Mouse (Mus musculus): ENCODE results near the gene Hmga1.
A peak's percentile ranks its signal among the peaks of the same experiment; 100 is the strongest.

Hmga1 gene

DNA sequence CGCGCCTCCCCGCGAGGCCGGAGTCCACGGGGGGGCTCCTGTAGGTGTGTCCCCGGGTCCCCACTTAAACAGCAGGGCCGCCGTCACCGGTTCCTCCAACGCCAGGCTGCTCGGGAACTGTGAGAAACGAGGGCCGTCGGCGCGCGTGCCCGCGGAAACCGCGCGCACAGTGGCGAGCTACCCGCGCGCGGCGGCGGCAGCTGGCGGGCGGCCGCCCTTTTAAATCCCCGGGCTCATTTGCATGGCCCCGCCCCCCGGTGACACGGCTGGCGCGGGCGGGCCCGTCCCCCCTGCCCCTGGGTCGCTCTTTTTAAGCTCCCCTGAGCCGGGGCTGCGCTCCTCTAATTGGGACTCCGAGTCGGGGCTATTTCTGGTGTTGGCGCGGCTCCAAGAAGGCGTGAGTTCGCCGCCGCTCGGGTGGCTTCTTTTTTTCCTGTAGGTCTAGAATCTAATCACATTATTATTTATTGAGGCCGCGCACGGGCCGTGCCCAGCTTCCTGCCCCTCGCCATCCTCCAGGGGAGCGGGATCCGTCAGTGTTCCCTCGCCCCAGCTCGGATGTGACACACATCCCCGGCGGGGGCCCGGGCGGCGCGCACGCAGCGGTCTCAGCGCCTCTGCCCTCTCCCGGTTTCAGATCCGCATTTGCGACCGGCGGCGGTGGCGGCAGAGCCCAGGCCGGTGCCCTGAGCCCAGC lies at the start of gene Hmga1:
TSS of gene Hmga1 (plus strand) at position 183 of the 697 bp plus-strand sequence.
- DNase-seq (ENCODE audit: inconsistent ontology term), result peak; percentile 96

DNA sequence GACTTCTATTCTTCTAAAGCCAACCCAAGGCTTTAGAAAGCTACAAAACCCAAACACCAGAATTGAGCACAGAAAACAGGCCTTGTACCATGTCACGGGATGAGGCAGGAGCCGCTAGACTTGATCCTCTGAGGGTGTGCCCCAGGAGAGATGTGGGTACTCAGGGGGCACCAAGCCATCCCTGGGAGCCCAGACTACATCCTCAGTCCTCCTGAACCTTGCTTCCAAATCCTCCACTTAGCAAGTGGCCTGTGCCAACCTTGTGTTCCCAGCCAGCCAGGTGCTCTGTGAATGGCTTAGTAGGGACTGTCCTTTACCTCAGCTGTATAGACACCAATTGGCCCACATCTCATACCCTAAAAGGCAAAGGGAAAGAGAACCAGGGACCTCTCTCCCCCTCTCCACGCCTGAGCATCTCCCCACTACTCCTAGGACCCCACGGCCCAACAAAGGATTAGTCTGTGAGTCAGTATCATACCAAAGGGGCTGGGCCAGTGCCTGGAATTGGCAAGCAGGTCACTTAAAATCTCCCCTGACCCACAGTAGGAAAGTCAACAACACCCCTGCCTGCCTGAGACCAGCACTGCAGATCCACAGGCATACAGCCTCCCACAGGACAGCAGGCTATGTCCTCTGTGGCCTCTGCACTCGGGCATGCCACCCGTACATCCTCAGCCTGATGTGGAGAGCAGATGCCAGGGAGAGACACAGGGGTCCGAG lies 49.3 kb upstream of the Hmga1 start:
- DNase-seq (ENCODE audit: inconsistent ontology term), result no peak

DNA sequence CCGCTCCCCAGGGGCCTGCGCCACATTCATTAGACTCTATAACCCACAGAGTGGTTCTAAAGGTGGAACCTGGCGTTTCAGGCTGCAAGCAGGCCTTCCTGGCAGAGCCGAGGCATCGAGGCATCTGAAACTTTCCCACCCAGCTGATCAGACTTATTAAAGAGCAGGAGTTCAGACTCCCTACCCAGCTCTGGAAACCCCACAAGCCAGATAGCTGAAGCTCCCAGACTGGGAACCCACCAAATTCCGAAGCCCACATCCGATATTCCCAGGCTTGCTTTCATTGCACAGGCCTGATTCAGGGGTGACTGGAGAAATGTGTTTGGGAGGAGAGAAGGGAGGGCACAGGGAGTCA lies 48.7 kb upstream of the Hmga1 start:
- DNase-seq (ENCODE audit: inconsistent ontology term), result no peak

DNA sequence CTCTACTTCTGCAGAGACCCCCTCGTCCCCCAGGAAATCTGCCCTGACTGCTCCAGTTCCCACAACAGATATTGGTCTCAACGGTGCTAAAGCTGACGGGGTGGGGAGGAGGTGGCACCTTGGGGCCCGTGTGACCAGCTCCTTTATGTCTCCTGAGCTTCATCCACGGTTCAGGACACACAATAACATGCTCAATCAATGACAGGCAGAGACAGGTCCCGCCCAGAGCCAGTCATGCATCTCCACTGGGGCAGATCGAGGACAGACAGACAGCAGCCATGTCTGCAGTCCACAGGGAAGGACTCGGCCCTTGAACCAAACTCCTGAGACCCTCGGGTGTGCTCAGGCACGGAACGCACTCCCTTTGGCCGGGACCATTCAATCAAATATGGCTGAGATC lies 48.3 kb upstream of the Hmga1 start:
- no peak for DNase-seq (ENCODE audit: inconsistent ontology term)

DNA sequence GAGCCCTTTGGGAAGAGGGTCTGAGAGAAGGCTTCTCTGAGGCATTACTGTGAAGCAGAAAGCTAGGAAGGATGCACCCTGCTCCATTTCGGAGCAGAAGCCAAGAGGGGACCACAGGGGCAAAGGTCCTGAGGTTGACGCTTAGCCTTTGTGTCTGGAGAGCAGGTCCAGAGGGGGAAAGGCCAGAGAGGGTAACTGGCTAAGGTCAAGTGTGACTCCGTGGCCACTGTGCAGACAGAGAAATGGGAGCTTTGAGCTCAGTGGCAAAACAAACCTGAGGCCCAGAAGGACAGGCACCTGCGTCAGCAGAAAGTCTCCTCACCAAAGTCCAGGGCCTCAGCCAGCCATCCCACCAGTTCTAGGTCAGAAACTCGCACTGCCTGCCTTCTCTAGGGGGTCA lies 47.8 kb upstream of the Hmga1 start:
- no peak for DNase-seq (ENCODE audit: inconsistent ontology term)

DNA sequence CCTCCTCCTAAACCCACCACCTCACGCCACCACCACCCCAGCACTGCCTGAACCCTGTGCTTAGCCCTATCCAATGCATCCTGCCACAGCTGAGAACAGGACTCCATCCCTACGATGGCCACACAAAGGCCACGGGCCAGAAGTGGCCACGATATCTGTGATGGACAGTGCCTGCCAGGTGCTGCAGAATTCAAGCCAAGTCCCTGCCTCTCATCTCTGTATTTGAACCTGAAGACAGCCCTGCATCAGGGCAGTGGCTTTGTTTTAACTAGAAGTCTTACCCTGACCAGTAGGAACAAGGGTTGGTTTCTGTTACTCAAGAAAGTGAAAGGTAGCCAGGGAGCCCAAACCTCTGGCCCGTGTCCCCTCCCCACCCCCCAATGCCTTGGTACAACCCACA lies 47.2 kb upstream of the Hmga1 start:
- DNase-seq (ENCODE audit: inconsistent ontology term), result no peak

DNA sequence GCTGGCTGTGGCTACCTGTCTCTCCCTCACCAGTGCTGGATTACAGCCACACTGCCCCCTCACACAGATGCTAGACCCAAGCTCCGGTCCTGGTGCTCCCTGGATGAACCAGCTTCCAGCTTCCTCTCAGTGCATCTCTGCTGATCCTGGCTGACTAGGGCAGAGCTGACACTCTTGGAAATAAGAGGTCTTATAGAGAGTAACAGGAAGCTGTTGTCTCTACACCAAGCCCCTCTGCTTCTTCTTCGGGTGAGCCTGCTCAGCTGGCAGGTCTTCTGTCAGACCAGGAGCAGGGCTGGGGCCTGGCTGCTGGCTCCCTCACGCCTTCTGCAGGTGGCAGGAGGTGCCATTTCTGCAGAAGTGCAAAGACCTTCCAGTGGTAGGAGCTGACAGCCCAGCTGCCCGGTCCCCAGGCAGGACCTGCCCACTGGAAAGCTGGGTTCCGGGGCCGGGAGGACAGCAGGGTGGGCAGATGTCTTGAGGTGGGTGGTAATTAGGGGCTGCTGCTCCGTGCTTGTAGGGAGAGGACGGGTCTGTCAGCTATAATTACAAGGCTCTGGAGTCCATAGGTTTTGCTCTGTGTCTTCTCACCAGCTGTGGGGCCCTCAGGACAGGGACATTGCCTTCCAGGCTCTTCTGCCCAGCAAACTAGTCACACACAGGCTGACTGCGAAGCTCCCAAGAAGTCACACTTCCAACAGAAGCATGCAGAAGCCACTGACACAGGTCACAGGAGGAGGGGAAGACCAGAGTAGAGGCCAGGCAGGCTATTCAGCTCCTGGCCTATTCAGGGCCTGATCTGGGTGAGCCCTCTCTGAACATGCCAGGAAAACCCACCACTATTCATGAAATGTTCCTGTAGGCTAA lies 45.8 kb upstream of the Hmga1 start:
- DNase-seq (ENCODE audit: inconsistent ontology term), result no peak

DNA sequence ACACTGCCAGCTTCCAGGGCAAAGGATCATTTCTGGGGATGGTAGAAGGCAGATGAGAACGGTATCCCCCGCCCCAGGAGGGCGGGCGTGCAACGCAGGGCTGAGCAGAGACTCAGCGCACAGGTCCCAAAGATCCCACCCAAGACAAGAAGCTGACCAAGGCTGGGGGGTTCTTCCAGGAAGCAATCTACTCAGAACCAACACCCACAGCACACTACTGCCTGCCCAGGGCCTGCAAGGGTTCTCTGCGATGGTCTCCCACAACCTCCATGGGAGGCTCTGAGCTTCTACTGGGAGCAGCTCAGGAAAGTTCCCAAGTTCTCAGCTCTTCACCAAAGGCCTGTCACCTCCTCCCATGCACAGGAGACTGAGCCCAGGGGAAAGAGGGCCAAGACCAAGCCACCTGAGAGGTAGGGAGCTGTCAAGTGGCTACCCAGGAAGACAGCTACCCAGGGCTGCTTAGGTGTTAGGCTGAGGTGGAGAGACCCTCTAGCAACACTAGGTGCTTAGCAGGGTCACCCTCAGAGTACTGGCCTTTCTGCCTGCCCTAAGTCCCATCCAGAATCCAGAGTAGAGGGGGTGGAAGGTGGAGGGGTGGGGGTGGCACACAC lies 45.1 kb upstream of the Hmga1 start:
- DNase-seq (ENCODE audit: inconsistent ontology term), result no peak

DNA sequence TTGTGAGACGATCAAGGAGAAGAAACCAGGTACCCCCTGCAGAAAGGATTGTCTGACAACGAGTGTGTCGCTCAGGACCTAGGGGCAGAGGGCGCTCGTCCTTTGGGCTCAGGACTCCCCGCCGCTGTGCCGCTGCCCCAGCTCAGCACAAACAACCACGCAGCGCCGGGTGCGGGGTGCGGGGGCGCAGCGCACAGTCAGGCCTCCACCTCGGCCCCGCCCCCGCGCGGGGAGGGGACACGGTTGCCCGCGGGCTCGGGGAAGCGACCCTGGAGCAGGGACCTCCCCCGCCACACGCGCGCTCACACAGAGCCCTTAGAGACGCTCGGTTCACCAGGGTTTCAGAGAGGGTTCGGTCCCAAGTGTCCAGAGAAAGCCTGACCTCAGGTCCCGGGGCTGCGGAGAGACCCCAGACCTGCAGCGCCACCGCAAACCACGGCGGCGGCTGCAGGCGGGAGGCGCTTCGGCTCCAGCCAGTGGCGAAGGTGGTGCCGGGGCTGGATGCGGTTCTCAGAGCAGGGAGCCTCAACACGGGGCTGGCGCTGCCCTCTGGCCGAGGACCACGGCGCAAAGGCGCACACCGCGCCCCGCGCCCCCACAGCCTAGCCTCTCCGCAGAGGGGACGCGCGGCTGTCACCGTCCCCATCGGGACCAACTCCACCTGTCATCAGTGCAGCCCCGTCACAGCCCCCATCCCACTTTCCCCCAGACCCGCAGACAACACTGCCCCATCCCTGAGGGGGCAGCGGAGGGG lies 44.3 kb upstream of the Hmga1 start:
- DNase-seq (ENCODE audit: inconsistent ontology term), result no peak

DNA sequence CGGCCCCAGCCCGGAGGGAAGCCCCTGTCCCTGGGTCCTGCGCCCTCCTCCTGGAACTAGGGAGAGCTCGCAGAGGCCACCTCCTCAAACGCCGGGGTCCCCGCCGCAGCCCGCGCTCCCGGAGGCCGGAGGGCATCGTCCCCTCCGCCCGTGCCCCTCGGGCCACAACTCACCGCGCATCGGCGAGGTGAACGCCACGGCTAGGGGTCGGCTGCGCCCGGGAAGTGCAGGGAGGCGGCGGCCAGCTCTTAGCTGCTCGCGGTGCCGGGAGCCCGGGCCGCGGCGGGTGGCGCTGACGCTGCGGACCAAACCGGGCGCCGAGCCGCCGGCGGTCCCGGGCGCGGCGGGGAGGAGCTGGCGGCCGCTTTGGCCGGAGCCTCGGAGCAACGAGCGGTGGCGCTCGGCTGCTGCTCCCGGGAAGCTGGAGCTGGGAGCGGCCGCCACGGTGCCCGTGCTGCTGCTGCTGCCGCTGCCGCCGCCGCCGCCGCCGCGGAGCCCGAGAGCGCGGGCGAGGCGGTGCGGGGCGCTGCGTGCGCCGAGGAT lies 43.6 kb upstream of the Hmga1 start:
- DNase-seq (ENCODE audit: inconsistent ontology term), result no peak

DNA sequence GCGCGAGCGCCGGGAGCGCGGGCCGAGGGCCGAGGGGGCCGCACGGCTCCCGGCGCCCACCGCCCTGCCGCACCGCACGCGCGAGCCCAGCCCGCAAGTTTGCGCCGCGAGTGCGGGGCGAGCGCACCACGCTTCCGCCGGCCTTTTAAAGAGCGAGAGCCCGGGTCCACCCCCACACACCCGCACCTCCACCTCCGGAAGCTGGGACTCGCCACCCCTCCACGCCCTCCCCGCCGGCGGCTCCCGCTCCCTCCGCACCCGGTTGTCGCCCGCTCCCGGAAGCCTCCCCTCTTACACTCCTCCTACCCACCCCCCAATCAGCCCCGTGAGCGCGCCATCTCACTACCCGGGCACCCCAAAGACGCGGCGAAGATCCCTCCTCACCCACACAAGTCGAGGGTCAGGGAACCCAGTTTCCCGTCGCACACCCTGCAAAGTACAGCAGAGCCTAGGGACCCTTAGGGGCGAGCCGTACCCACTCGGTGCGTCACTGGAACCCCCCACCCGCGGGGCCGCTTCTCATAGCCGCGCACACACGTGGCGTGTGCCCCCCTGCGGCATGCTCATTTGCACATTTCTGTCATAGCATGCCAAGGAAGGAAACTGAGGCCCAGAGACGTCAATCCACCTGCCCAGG lies 42.9 kb upstream of the Hmga1 start:
- no peak for DNase-seq (ENCODE audit: inconsistent ontology term)

DNA sequence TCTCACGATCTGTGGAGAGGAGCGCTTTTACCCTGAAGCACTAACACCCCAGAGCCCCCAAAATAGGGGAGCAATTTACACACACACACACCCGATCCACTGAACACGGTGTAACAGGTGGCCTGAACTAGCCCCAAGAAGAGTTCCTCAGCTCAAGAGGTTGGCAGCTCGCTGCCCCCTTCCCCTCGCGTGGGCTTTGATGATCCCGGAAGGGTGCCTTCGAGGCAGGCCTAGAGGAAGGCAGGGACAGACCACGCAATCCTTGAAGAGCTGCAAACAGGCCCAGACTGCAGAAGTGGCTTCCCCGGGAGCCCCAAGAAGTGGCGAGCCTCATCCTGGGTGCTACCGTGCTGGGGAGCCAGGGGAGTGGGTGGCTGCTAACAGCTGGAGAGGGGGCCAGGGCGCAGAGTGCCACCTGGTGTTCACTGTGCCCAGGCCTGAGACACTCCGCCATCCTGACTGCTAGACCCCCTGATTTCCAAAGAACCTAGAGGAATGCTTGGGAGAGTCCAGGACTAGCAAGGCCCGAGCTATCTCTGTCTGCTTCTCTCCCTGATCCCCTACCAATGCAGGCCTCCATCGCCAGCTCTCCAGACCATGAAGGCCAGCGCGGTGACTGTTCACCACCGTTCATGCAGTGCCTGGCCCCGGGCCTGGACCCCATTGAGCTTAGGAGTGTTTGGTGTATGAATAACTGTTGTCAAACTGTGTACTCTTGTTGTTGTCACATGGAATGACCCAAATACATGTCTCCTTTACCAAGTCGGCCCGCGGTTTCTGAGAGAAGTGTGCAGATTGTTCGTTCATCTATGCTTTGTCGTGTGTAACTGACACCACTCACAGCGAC lies 42.2 kb upstream of the Hmga1 start:
- no peak for DNase-seq (ENCODE audit: inconsistent ontology term)

DNA sequence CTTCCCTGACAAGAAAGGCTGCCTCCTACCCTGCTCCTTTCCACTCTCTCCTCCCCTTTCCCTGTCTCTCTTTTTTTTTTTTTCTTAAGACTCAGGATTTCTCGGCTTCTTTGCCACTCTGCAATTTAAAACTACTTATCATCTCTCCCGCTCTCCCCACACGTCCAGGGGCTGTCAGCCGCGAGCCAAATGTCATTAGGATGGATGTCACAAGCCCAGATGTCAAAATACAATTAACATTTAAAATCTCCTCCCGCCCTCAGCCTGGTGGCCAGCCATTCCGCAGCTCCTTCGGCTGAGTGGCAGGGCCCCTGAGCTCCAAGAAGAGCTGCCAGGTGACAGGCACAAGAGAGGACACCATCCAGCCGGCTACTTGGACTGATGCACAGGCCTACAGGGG lies 38.0 kb upstream of the Hmga1 start:
- DNase-seq (ENCODE audit: inconsistent ontology term), result no peak

DNA sequence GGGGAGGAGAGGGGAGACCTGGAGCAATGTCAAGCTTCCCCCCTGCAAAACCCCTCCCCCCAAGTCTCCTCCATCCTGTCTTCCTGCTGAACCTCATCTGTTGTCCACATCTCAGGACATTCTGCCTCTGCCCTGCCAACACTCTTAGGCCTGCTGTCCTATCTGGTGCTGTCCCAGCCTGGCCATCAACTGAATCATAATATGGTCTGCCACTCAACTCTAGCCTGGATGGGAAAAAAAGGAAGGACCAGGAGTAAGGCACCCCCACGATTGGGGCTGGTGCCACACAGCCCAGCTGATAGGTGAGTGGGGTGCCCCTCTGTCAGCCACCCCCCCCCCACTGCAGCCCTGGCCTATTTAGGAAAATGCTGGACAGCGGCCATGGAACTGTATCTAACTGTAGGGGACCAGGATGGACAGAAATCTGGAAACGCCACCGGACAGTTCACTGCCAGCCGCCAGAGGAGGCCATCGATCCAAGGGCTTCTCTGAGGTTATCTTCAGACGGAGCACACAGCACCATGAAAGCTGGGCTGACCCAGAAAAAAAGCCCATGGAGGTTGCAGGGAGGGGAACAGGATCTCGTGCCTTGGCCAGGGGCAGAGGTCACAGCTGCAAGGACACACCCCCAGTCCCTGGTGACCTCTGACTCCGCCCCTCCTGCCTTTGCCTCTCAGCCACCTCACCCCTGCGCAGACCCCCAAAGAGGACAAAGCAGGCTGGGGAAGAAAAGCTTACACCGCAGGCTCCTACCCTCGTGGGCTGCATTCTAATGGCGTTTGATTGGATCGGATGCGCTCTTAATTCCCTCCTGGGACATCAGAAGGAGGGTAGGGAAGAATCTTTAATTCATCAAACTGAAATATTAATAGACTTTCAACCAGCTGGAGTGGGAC lies 37.3 kb upstream of the Hmga1 start:
- no peak for DNase-seq (ENCODE audit: inconsistent ontology term)

DNA sequence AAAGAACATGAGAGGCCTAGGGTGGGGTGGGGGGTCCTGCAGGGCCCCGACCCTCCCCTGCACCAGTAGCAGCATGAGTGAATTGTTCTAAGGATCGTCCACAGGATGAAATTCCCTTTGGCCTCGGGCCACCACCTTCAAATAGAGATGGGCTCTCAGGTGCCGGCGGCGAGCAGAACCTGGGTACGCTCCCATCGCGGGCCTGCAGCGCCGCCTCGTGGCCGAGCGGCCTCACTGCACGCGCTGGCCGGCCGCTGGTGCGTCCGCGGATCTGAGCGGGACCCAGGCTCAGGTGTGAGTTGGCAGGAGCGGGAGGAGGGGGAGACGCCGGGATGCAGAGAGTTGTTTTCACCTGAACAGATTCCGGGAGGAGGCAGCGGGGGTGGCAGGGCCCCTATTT lies 35.7 kb upstream of the Hmga1 start:
- DNase-seq (ENCODE audit: inconsistent ontology term), result no peak

DNA sequence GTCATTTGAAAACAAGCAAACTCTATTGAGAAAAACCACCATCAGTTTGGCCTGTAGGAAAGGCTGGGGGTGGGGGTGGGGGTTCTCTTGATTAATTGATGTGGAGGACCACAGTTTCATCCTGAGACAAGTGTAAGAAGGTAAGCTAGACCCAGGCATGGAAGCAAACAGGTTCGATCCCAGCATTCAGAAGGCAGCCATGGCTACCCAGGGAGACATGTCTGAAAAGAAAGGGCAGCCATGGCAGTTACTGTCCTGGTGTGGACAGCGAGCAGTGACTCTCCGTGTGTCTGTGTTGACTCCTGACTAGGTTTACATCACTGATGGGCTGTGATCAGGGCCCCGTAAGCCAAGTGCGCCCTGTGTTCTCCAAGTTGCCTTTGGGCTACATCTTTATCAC lies 35.0 kb upstream of the Hmga1 start, which contains the start of gene Grm4:
TSS of gene Grm4 (minus strand) at position 101 of the 400 bp plus-strand sequence.
- no peak for DNase-seq (ENCODE audit: inconsistent ontology term)

DNA sequence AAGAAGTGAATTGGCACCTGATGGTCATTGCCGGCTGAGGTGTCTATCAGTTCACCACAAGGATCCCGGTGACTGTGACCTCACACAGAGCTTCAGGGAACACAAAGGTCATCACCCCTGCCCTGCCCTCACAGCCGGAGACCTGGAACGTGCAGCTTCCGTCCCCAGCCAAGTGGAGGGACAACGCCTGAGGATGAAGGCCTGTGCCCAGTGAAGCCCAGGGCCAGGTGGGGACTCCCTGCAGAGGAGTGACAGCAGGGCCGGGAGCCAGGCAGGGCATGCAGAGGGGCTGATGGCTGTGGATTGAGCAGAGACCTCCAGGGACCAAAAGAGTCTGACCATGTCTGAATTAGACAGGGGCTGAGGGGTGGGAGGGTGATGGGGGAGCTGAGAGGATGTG lies 33.2 kb upstream of the Hmga1 start:
- DNase-seq (ENCODE audit: inconsistent ontology term), result no peak

DNA sequence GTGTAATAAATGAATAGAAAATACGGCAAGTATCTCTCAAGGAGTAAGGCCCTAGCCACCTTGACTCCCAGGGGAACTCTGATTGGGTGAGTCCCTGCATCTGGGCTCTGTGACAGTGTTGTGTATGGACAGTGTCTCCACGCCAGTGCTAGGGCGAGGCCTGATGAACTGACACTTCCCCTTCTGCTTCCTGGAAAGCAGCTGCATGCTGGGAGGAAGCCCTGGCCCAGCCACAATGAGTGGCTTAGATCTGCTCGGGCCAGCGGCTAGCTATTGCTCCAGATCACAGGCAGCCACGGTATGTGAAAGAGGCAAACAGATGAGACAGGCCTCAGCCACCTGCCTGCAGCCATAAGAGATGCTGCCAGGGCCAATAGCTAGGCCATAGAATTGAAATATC lies 29.1 kb upstream of the Hmga1 start:
- DNase-seq (ENCODE audit: inconsistent ontology term), result no peak

DNA sequence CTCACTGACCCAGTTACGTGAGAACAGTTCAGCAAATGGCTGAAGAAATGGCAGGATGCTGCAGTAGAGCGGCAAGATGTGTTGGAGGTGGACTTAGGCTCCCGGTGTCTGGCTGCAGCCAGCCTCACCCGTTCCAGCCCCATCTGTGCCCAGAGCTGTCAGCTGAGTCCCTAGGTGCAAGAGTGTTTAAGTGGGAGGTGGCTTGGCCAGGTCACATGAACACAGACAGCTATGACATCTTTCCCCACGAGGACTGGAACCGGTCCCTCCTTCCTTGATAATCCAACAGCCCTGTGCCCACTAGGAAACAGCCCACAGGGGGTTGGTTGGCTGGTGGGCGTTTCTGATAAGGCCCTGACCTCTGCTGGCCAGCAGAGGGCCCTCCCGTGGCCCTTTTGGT lies 28.3 kb upstream of the Hmga1 start:
- no peak for DNase-seq (ENCODE audit: inconsistent ontology term)

All from Muller cell, postnatal 12 days (primary cell).